Mouse (Mus musculus) duodenum, adult 2 months (tissue): ENCODE measurements around the gene Hsbp1. TPM values are rescaled to one million over a fixed set of nuclear protein-coding genes. Genes with fewer than 3 reads are reported as not detected.

ENCODE experiments used
- polyA plus RNA-seq: library from polyadenylated mRNA; depleted of rRNA; stranded (reverse); fragments of >200 nt; gene quantifications from 2 replicates; pipeline ENCODE4 v1.2.3, GENCODE M21; 2012; ENCODE audit warnings: low replicate concordance; rRNA removed

Hsbp1 gene
- 21.4 and 38.2 TPM in 2 replicates for polyA plus RNA-seq

DNA sequence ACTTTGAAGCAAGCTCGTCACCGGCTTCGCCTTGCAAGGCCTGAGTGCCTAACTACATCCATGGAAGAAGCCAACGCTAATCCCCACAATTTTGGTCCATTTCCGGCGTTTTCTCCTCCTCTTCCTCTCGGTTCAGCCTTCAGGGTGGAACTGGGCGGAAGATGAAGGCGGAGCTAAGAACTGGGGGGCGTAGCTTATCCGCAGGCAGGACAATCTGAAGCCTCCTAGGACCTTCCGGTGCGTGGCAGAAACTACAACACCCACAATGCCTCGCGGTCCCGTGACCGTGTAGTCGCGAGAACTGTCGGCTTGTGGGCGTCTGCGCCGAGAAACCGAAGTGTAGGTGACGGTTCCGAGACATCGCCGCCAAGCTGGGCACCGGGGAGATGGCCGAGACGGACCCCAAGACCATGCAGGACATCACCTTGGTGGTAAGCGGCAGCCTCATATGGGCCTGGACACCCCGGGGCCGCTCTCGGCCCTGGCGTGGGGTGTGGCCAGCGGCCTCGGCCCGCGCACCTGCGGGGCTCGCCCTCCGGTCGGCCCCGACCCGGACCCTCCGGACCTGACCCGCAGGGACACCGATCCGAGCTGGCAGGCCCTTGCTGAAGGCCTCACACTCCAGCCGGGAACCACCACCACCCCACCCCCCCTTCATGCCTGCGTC is at the start of gene Hsbp1:
Gene Hsbp1, plus strand, starts transcription at position 299 of the 667 bp plus-strand sequence.

GRCm38 (mm10) chr8:119394524-119395026 is 50.3 kb downstream of the Hsbp1 start, which contains the start of gene Mlycd:
Mlycd (plus strand) TSS chr8:119394878.

Other genes with a start within 250 kb of the Hsbp1 start
- gene Mlycd, start 50.4 kb downstream of the Hsbp1 start, polyA plus RNA-seq = 57.8 and 85.0 TPM in 2 replicates
- gene Osgin1, start 89.6 kb downstream of the Hsbp1 start, polyA plus RNA-seq = 92.1 and 231 TPM in 2 replicates
- gene Necab2, start 102.2 kb downstream of the Hsbp1 start, polyA plus RNA-seq = 0.69 and 0.84 TPM in 2 replicates
- 0.19 and 0.75 TPM in 2 replicates for gene Slc38a8, start 157.2 kb downstream of the Hsbp1 start, polyA plus RNA-seq
- gene Mbtps1, start 214.2 kb downstream of the Hsbp1 start, polyA plus RNA-seq = 38.5 and 43.8 TPM in 2 replicates
- gene Hsdl1, start 230.7 kb downstream of the Hsbp1 start, polyA plus RNA-seq = 13.1 and 14.8 TPM in 2 replicates
- gene Dnaaf1, start 230.7 kb downstream of the Hsbp1 start, polyA plus RNA-seq = 6.3 and 13.3 TPM in 2 replicates